Comparison of ENCODE assay signal across 9 mouse cellular contexts in genomic region chr6:30374731-30375510, GRCm38 (mm10). TPM values are rescaled to one million over a fixed set of nuclear protein-coding genes. Genes with fewer than 3 reads are reported as not detected.
DNase-seq lines count a peak whose midpoint lies in the region; TF ChIP-seq lines count a peak whose summit lies in the region.
"Had no signal": no experiment of that assay in that cellular context is flagged by ENCODE, and none has a peak within 500 bp of the region (broad histone marks: within the 10 kb centered on the region; RNA-seq: fewer than 3 reads in every experiment).

No protein-coding gene starts in this region.

- no peak for TF ChIP-seq CTCF in layer of hippocampus, adult 2 months (conservative IDR thresholded peaks at IDR 0.05)

- peak overlapping the region; percentile 28; the same call in 1 of the 2 replicates for H3K27ac ChIP-seq in layer of hippocampus, adult 2 months
- H3K27ac ChIP-seq: liver, embryonic 13.5 days had no signal

- H3K4me3 ChIP-seq in layer of hippocampus, adult 2 months: no peak overlapping the region
- H3K4me3 ChIP-seq: liver, embryonic 13.5 days had no signal

- DNase-seq in layer of hippocampus, adult 2 months (ENCODE audit: low spot score in 2 of 2): no peak
- no peak for DNase-seq in layer of hippocampus, adult 9-10 months (ENCODE audit: low spot score)
- peak; percentile 58 for DNase-seq in gastrocnemius, postnatal 25 days
- DNase-seq in kidney, adult 18-20 months: peak; percentile 52
- peak; percentile 15 for DNase-seq in mesoderm, embryonic 11.5 days (ENCODE audit: low read depth, low spot score)
- DNase-seq in layer of hippocampus, postnatal 14 days (ENCODE audit: low spot score in 2 of 2): no peak
- DNase-seq in cerebellum, adult 9-11 months: no peak
- DNase-seq in layer of hippocampus, adult 11-12 months (ENCODE audit: low spot score): no peak
- DNase-seq: liver, embryonic 13.5 days had no signal

RNA-seq across cellular contexts. Expression of gene Zc3hc1, which starts 15.9 kb away (rescaled TPM):
- total RNA-seq in layer of hippocampus, adult 2 months (2021): 10 to 100 TPM; 23.7 to 25.1 TPM
- 10 to 100 TPM; 15.2 to 15.8 TPM for total RNA-seq in gastrocnemius, postnatal 25 days (2021)
- total RNA-seq in layer of hippocampus, postnatal 14 days (2021): 10 to 100 TPM; 26.5 to 27.6 TPM

RNA-seq across cellular contexts. Expression of gene Klhdc10, which starts 26.7 kb away (rescaled TPM):
- total RNA-seq in layer of hippocampus, adult 2 months (2021): 10 to 100 TPM; 88.8 to 96.1 TPM
- 10 to 100 TPM; 44.3 to 46.2 TPM for total RNA-seq in gastrocnemius, postnatal 25 days (2021)
- 100 to 1,000 TPM; 140 to 141 TPM for total RNA-seq in layer of hippocampus, postnatal 14 days (2021)

Comparison
In these comparisons a context has a peak if more than half of its experiments do, and no peak if none do; other contexts are left out.
1. DNase-seq: peak in gastrocnemius, postnatal 25 days (single experiment), kidney, adult 18-20 months (single experiment) and mesoderm, embryonic 11.5 days (single experiment); none in layer of hippocampus, adult 2 months (0 of 2), layer of hippocampus, adult 9-10 months (single experiment), layer of hippocampus, postnatal 14 days (0 of 2), cerebellum, adult 9-11 months (single experiment) and layer of hippocampus, adult 11-12 months (single experiment).